Mouse (Mus musculus): ENCODE results near the gene Tbata. TPM values are rescaled to one million over a fixed set of nuclear protein-coding genes. Genes with fewer than 3 reads are reported as not detected.

Tbata gene
- total RNA-seq, 1 experiment, result not detected

GRCm38 (mm10) chr10:61178687-61179086 is 6.9 kb downstream of the Tbata start:
- TF ChIP-seq ZC3H11A (IDR thresholded peaks at IDR 0.05; ENCODE audit: borderline replicate concordance, low read depth, low read length) (no peak), ZNF384 (IDR thresholded peaks at IDR 0.05; ENCODE audit: low read depth, low read length) (no peak), MAFK (IDR thresholded peaks at IDR 0.05; ENCODE audit: insufficient read depth, low read depth, low read length) (no peak), HCFC1 (IDR thresholded peaks at IDR 0.05; ENCODE audit: borderline replicate concordance, insufficient read depth, low read length) (no peak)
- H3K9me3 ChIP-seq (ENCODE audit: control insufficient read depth, insufficient read depth, low read depth, low read length), result no peaks in the 10 kb centered on the region
- DNase-seq (ENCODE audit: low read depth, low spot score), result no peak
- H3K36me3 ChIP-seq (ENCODE audit: control insufficient read depth, insufficient read depth, low read length, poor library complexity, severe bottlenecking), result no peaks in the 10 kb centered on the region
- H3K4me3 ChIP-seq (ENCODE audit: insufficient read depth in 1 of 2, low read depth in 1 of 2, low read length in 2 of 2, poor library complexity in 1 of 2, severe bottlenecking in 1 of 2), result no peak overlapping the region
- in situ Hi-C loops (cut with MboI; ENCODE audit: low sequenced_read_pairs in 2 of 2, unreplicated experiment in 2 of 2), result no loop called here
- no peak overlapping the region for H3K9ac ChIP-seq (ENCODE audit: insufficient read depth, low read depth, low read length, poor library complexity, severe bottlenecking)
- no peak overlapping the region for H3K27ac ChIP-seq (ENCODE audit: insufficient read depth, low read depth, low read length, poor library complexity, severe bottlenecking)
- peaks cover 2 to 7% of the 10 kb centered on the region in 2 experiments; a peak in 2 of 4 replicates for H3K4me1 ChIP-seq (ENCODE audit: control insufficient read depth in 2 of 2, insufficient read depth in 2 of 2, low read length in 2 of 2, poor library complexity in 1 of 2)

DNA sequence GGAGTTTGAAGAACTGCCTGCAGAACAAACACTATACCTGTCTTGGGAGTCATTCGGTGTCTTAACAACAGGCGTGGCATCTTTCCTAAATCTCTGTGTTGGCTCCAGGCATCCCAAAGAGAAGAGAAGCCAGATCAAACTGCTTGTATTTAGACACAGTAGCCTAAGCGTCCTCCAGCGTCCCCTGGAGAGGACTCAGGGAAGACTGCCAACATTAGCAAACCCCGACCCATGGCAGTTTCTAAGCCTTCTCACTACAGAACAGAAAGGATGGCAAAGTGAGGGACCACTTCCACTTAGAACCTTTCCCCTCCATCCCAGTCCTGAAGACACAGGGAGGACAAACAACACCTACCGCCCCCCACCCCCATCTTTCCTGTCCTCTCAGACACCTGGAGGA is 8.2 kb downstream of the Tbata start:
- TF ChIP-seq CHD2 (IDR thresholded peaks at IDR 0.05; ENCODE audit: low read depth, low read length), result no peak
- no peak for TF ChIP-seq HCFC1 (IDR thresholded peaks at IDR 0.05; ENCODE audit: borderline replicate concordance, insufficient read depth, low read length)
- no peak for TF ChIP-seq ZC3H11A (IDR thresholded peaks at IDR 0.05; ENCODE audit: borderline replicate concordance, low read depth, low read length)
- no peak for TF ChIP-seq MAFK (IDR thresholded peaks at IDR 0.05; ENCODE audit: insufficient read depth, low read depth, low read length)
- TF ChIP-seq ZNF384 (IDR thresholded peaks at IDR 0.05; ENCODE audit: low read depth, low read length), result no peak
- in situ Hi-C loops (cut with MboI; ENCODE audit: low sequenced_read_pairs in 2 of 2, unreplicated experiment in 2 of 2), result no loop called here
- peaks cover 2 to 5% of the 10 kb centered on the region in 2 experiments; a peak in 2 of 4 replicates for H3K4me1 ChIP-seq (ENCODE audit: control insufficient read depth in 2 of 2, insufficient read depth in 2 of 2, low read length in 2 of 2, poor library complexity in 1 of 2)
- no peak overlapping the region for H3K9ac ChIP-seq (ENCODE audit: insufficient read depth, low read depth, low read length, poor library complexity, severe bottlenecking)
- DNase-seq (ENCODE audit: low read depth, low spot score), result no peak
- no peaks in the 10 kb centered on the region for H3K36me3 ChIP-seq (ENCODE audit: control insufficient read depth, insufficient read depth, low read length, poor library complexity, severe bottlenecking)
- no peak overlapping the region for H3K27ac ChIP-seq (ENCODE audit: insufficient read depth, low read depth, low read length, poor library complexity, severe bottlenecking)
- no peaks in the 10 kb centered on the region for H3K9me3 ChIP-seq (ENCODE audit: control insufficient read depth, insufficient read depth, low read depth, low read length)
- H3K4me3 ChIP-seq (ENCODE audit: insufficient read depth in 1 of 2, low read depth in 1 of 2, low read length in 2 of 2, poor library complexity in 1 of 2, severe bottlenecking in 1 of 2), result no peak overlapping the region

GRCm38 (mm10) chr10:61187001-61187400 is 15.2 kb downstream of the Tbata start:
- Histone ChIP-seq H3K36me3 (ENCODE audit: control insufficient read depth, insufficient read depth, low read length, poor library complexity, severe bottlenecking) (no peaks in the 10 kb centered on the region), H3K4me1 (ENCODE audit: control insufficient read depth in 2 of 2, insufficient read depth in 2 of 2, low read length in 2 of 2, poor library complexity in 1 of 2) (peaks cover 3 to 11% of the 10 kb centered on the region in 2 experiments; a peak in 3 of 4 replicates), H3K27ac (ENCODE audit: insufficient read depth, low read depth, low read length, poor library complexity, severe bottlenecking) (no peak overlapping the region), H3K9me3 (ENCODE audit: control insufficient read depth, insufficient read depth, low read depth, low read length) (no peaks in the 10 kb centered on the region), H3K9ac (ENCODE audit: insufficient read depth, low read depth, low read length, poor library complexity, severe bottlenecking) (no peak overlapping the region), H3K4me3 (ENCODE audit: insufficient read depth in 1 of 2, low read depth in 1 of 2, low read length in 2 of 2, poor library complexity in 1 of 2, severe bottlenecking in 1 of 2) (no peak overlapping the region)
- TF ChIP-seq CHD2 (IDR thresholded peaks at IDR 0.05; ENCODE audit: low read depth, low read length), result no peak
- no peak for DNase-seq (ENCODE audit: low read depth, low spot score)
- in situ Hi-C loops (cut with MboI; ENCODE audit: low sequenced_read_pairs in 2 of 2, unreplicated experiment in 2 of 2), result no loop called here

DNA sequence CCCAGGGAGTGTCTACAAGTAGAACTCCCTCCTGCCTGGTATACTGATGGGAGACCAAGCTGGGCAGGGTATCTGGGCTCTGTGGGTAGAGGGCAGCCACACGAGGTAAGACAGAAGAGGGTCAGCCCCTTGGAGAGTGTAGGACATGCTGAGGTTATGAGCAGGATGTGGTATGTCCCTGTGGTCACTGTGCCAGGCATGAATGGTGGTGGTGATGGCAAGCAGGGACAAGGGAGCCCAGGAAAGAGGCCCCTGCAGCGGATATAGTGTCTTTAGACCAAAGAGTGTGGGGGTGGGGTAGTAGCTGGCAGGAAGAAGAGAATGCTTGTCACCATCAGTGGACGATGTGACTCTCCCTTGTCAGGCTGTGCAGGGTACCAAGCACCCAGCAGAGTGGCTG is 16.3 kb downstream of the Tbata start:
- Histone ChIP-seq H3K27ac (ENCODE audit: insufficient read depth, low read depth, low read length, poor library complexity, severe bottlenecking) (no peak overlapping the region), H3K9me3 (ENCODE audit: control insufficient read depth, insufficient read depth, low read depth, low read length) (no peaks in the 10 kb centered on the region), H3K36me3 (ENCODE audit: control insufficient read depth, insufficient read depth, low read length, poor library complexity, severe bottlenecking) (no peaks in the 10 kb centered on the region), H3K4me3 (ENCODE audit: insufficient read depth in 1 of 2, low read depth in 1 of 2, low read length in 2 of 2, poor library complexity in 1 of 2, severe bottlenecking in 1 of 2) (no peak overlapping the region), H3K4me1 (ENCODE audit: control insufficient read depth in 2 of 2, insufficient read depth in 2 of 2, low read length in 2 of 2, poor library complexity in 1 of 2) (peaks cover 3 to 11% of the 10 kb centered on the region in 2 experiments; a peak in 3 of 4 replicates), H3K9ac (ENCODE audit: insufficient read depth, low read depth, low read length, poor library complexity, severe bottlenecking) (no peak overlapping the region)
- in situ Hi-C loops (cut with MboI; ENCODE audit: low sequenced_read_pairs in 2 of 2, unreplicated experiment in 2 of 2), result no loop called here
- no peak for DNase-seq (ENCODE audit: low read depth, low spot score)
- TF ChIP-seq ZNF384 (IDR thresholded peaks at IDR 0.05; ENCODE audit: low read depth, low read length), result no peak
- no peak for TF ChIP-seq CHD2 (IDR thresholded peaks at IDR 0.05; ENCODE audit: low read depth, low read length)
- TF ChIP-seq HCFC1 (IDR thresholded peaks at IDR 0.05; ENCODE audit: borderline replicate concordance, insufficient read depth, low read length), result no peak
- no peak for TF ChIP-seq MAFK (IDR thresholded peaks at IDR 0.05; ENCODE audit: insufficient read depth, low read depth, low read length)
- no peak for TF ChIP-seq ZC3H11A (IDR thresholded peaks at IDR 0.05; ENCODE audit: borderline replicate concordance, low read depth, low read length)

DNA sequence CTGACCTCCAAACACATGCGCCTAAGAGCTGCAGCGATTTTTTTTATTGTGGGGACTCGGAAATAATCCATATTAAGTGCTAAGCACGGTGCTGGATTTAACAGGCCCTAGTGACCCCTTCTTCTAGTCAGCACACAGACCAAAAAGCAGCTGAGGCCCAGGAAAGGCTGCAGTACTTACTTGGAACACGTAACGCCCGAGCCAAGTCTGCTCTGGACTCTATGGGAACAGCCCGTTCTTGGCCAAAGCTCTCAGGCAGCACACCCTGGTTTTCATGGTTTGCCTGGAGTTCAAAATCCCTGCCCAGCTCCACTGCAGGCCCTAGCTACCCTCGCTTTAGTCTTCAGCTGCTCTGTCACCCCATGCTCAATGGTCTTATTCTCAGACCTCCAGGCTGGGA is 22.9 kb downstream of the Tbata start:
- Histone ChIP-seq H3K9ac (ENCODE audit: insufficient read depth, low read depth, low read length, poor library complexity, severe bottlenecking) (no peak overlapping the region), H3K9me3 (ENCODE audit: control insufficient read depth, insufficient read depth, low read depth, low read length) (no peaks in the 10 kb centered on the region), H3K36me3 (ENCODE audit: control insufficient read depth, insufficient read depth, low read length, poor library complexity, severe bottlenecking) (0 out of 2 replicates have a peak, but pooled peaks cover 2% of the 10 kb centered on the region), H3K27ac (ENCODE audit: insufficient read depth, low read depth, low read length, poor library complexity, severe bottlenecking) (no peak overlapping the region), H3K4me3 (ENCODE audit: insufficient read depth in 1 of 2, low read depth in 1 of 2, low read length in 2 of 2, poor library complexity in 1 of 2, severe bottlenecking in 1 of 2) (no peak overlapping the region), H3K4me1 (ENCODE audit: control insufficient read depth in 2 of 2, insufficient read depth in 2 of 2, low read length in 2 of 2, poor library complexity in 1 of 2) (peaks cover 0 to under 1% of the 10 kb centered on the region in 2 experiments; a peak in 2 of 4 replicates)
- in situ Hi-C loops (cut with MboI; ENCODE audit: low sequenced_read_pairs in 2 of 2, unreplicated experiment in 2 of 2), result loop anchor here (5.0 to 10.0 kb wide), 2 partner anchors 138 to 140 kb away; no protein-coding TSS in a partner anchor
- DNase-seq (ENCODE audit: low read depth, low spot score), result no peak
- TF ChIP-seq MAFK (IDR thresholded peaks at IDR 0.05; ENCODE audit: insufficient read depth, low read depth, low read length) (no peak), CHD2 (IDR thresholded peaks at IDR 0.05; ENCODE audit: low read depth, low read length) (no peak), ZC3H11A (IDR thresholded peaks at IDR 0.05; ENCODE audit: borderline replicate concordance, low read depth, low read length) (no peak), HCFC1 (IDR thresholded peaks at IDR 0.05; ENCODE audit: borderline replicate concordance, insufficient read depth, low read length) (no peak), ZNF384 (IDR thresholded peaks at IDR 0.05; ENCODE audit: low read depth, low read length) (no peak)
